ENCODE assay signal across 8 mouse cellular contexts in genomic region chr2:73566162-73566561, GRCm38 (mm10). TPM values are rescaled to one million over a fixed set of nuclear protein-coding genes. Genes with fewer than 3 reads are reported as not detected.
A peak's percentile ranks its signal among the peaks of the same experiment; 100 is the strongest.
DNase-seq lines count a peak whose midpoint lies in the region; ATAC-seq lines count a peak whose summit lies in the region.

No protein-coding gene starts in this region.

- 10% methylated on average over 7 of the region's 7 CpGs for WGBS in neural tube, embryonic 11.5 days
- 6% methylated on average over 7 of the region's 7 CpGs for WGBS in neural tube, embryonic 15.5 days
- 17% methylated on average over 7 of the region's 7 CpGs for WGBS in hindbrain, embryonic 12.5 days

- DNase-seq in cerebellum, postnatal 10 days = peak; percentile 32 to 52
- DNase-seq in cerebellum, adult 11-12 months = no peak
- peak; percentile 44 for DNase-seq in neural tube, embryonic 11.5 days (ENCODE audit: low spot score)
- peak; percentile 50 to 62 for DNase-seq in kidney, postnatal 4 days
- DNase-seq in testis, postnatal 14 days (ENCODE audit: low spot score) = peak; percentile 49
- no peak for DNase-seq in urinary bladder, postnatal 10 days (ENCODE audit: low spot score)

- H3K4me1 ChIP-seq in neural tube, embryonic 11.5 days (ENCODE audit: control insufficient read depth, insufficient read depth, low read length) = no peaks in the 10 kb centered on the region
- H3K4me1 ChIP-seq in neural tube, embryonic 15.5 days = peaks cover 14% of the 10 kb centered on the region
- H3K4me1 ChIP-seq in hindbrain, embryonic 12.5 days = peaks cover 8% of the 10 kb centered on the region; the same call in 1 of the 2 replicates

- H3K9me3 ChIP-seq in neural tube, embryonic 11.5 days (ENCODE audit: control insufficient read depth, low read length) = no peaks in the 10 kb centered on the region
- no peaks in the 10 kb centered on the region for H3K9me3 ChIP-seq in neural tube, embryonic 15.5 days (replicated peaks)
- H3K9me3 ChIP-seq in hindbrain, embryonic 12.5 days (replicated peaks) = no peaks in the 10 kb centered on the region

- H3K27ac ChIP-seq in neural tube, embryonic 11.5 days (ENCODE audit: low read depth, low read length) = no peak overlapping the region
- no peak overlapping the region for H3K27ac ChIP-seq in neural tube, embryonic 15.5 days (replicated peaks)
- H3K27ac ChIP-seq in hindbrain, embryonic 12.5 days = no peak overlapping the region

- H3K4me3 ChIP-seq in neural tube, embryonic 11.5 days (ENCODE audit: low read depth, low read length) = no peak overlapping the region
- no peak overlapping the region for H3K4me3 ChIP-seq in neural tube, embryonic 15.5 days (replicated peaks)
- H3K4me3 ChIP-seq in hindbrain, embryonic 12.5 days = no peak overlapping the region

- no peak for ATAC-seq in neural tube, embryonic 11.5 days (ENCODE audit: insufficient read depth, low FRiP score, low TSS enrichment)
- no peak for ATAC-seq in neural tube, embryonic 15.5 days (ENCODE audit: low FRiP score)
- ATAC-seq in hindbrain, embryonic 12.5 days (ENCODE audit: low FRiP score) = no peak

- H3K9ac ChIP-seq in neural tube, embryonic 11.5 days (ENCODE audit: low read length) = no peak overlapping the region
- no peak overlapping the region for H3K9ac ChIP-seq in neural tube, embryonic 15.5 days (replicated peaks)
- H3K9ac ChIP-seq in hindbrain, embryonic 12.5 days = no peak overlapping the region

- H3K27me3 ChIP-seq in neural tube, embryonic 11.5 days (ENCODE audit: control insufficient read depth, insufficient read depth, low read length) = no peaks in the 10 kb centered on the region
- 0 out of 2 replicates have a peak, but pooled peaks cover 2% of the 10 kb centered on the region for H3K27me3 ChIP-seq in neural tube, embryonic 15.5 days (replicated peaks)
- H3K27me3 ChIP-seq in hindbrain, embryonic 12.5 days = peaks cover 8% of the 10 kb centered on the region; the same call in 1 of the 2 replicates

- no peaks in the 10 kb centered on the region for H3K36me3 ChIP-seq in neural tube, embryonic 11.5 days (ENCODE audit: control insufficient read depth, insufficient read depth, low read length)
- no peaks in the 10 kb centered on the region for H3K36me3 ChIP-seq in neural tube, embryonic 15.5 days
- H3K36me3 ChIP-seq in hindbrain, embryonic 12.5 days = no peaks in the 10 kb centered on the region

- H3K4me2 ChIP-seq in neural tube, embryonic 11.5 days (ENCODE audit: low read depth) = no peak overlapping the region
- H3K4me2 ChIP-seq in neural tube, embryonic 15.5 days = no peak overlapping the region
- H3K4me2 ChIP-seq in hindbrain, embryonic 12.5 days (replicated peaks) = no peak overlapping the region

RNA-seq across cellular contexts. Expression of gene Chrna1, which starts 14.0 kb away (rescaled TPM):
- polyA plus RNA-seq in neural tube, embryonic 11.5 days (2014; fragmentation: Nextera tagmentation; extraction: Ambion mirVana) = 2.0 and 2.4 TPM in 2 replicates
- 0.73 and 0.78 TPM in 2 replicates for polyA plus RNA-seq in neural tube, embryonic 15.5 days (2015; fragmentation: Nextera tagmentation; extraction: Ambion mirVana)
- 0.74 and 2.3 TPM in 2 replicates for polyA plus RNA-seq in hindbrain, embryonic 12.5 days (2016; fragmentation: Nextera tagmentation; extraction: Ambion mirVana)

RNA-seq across cellular contexts. Expression of gene Wipf1, which starts 36.6 kb away (rescaled TPM):
- polyA plus RNA-seq in neural tube, embryonic 11.5 days (2014; fragmentation: Nextera tagmentation; extraction: Ambion mirVana) = 9.0 and 9.6 TPM in 2 replicates
- polyA plus RNA-seq in neural tube, embryonic 15.5 days (2015; fragmentation: Nextera tagmentation; extraction: Ambion mirVana) = 2.4 and 4.8 TPM in 2 replicates
- polyA plus RNA-seq in hindbrain, embryonic 12.5 days (2016; fragmentation: Nextera tagmentation; extraction: Ambion mirVana) = 7.3 and 8.7 TPM in 2 replicates

Comparison
In these comparisons a context has a peak if more than half of its experiments do, and no peak if none do; other contexts are left out.
1. DNase-seq: peak in cerebellum, postnatal 10 days (2 of 2), neural tube, embryonic 11.5 days (single experiment), kidney, postnatal 4 days (2 of 2) and testis, postnatal 14 days (single experiment); none in cerebellum, adult 11-12 months (single experiment) and urinary bladder, postnatal 10 days (single experiment).